Mouse (Mus musculus): ENCODE measurements around the gene Klhl28. TPM values are rescaled to one million over a fixed set of nuclear protein-coding genes. Genes with fewer than 3 reads are reported as not detected.

The Klhl28 gene
- 29.4 TPM for polyA plus RNA-seq (2017; shearing (Covaris generic))

GRCm38 (mm10) chr12:64965124-64966026, at the start of gene Klhl28, which contains the start of gene Togaram1:
TSS of gene Klhl28 (minus strand) at chr12:64965534.
TSS of gene Togaram1 (plus strand) at chr12:64965804.

GRCm38 (mm10) chr12:64917578-64918471, 47.5 kb downstream of the Klhl28 start, which contains the start of gene Gm527:
TSS of gene Gm527 (plus strand) at chr12:64917906.

Other genes with a start within 250 kb of the Klhl28 start
- gene Gm527, start 47.6 kb downstream of the Klhl28 start, polyA plus RNA-seq (2017; shearing (Covaris generic)): not detected
- 48.6 TPM for gene Togaram1, start 270 bp upstream of the Klhl28 start, polyA plus RNA-seq (2017; shearing (Covaris generic))
- gene Prpf39, start 70.8 kb upstream of the Klhl28 start, polyA plus RNA-seq (2017; shearing (Covaris generic)): 132 TPM
- gene Fkbp3, start 108.5 kb upstream of the Klhl28 start, polyA plus RNA-seq (2017; shearing (Covaris generic)): 251 TPM
- gene Fancm, start 110.1 kb upstream of the Klhl28 start, polyA plus RNA-seq (2017; shearing (Covaris generic)): 7.8 TPM
- 3.4 TPM for gene Mis18bp1, start 207.1 kb upstream of the Klhl28 start, polyA plus RNA-seq (2017; shearing (Covaris generic))